Mouse (Mus musculus): ENCODE data around the gene Golm1. TPM values are rescaled to one million over a fixed set of nuclear protein-coding genes. Genes with fewer than 3 reads are reported as not detected.

The Golm1 gene
- total and polyA plus RNA-seq, 2 experiments from 2014 or later = 17.9 to 20.2 TPM

DNA sequence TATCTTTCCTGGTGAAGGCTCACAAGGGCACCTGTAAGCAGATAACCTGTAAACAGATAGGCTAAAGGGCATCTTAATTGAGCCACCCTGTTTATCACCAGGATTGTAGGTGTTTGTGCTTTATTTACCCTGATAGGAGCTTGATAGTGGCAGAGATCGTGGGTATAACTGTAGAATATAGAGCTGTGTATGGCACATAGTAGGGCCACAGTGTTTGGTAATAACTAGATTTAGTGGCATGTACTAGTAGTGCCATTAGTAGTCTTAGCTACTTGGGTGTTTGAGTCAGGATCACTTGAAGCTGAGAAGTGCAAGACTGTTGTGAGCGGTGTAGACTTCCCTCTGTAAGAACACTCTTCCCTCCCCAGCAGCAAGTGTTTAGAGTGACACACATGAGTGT, 88.4 kb downstream of the Golm1 start:
- Histone ChIP-seq H3K4me1 (ENCODE audit: insufficient read depth, low read length) (peaks cover 15% of the 10 kb centered on the region; the same call in 1 of the 2 replicates), H3K4me2 (ENCODE audit: low read depth, low read length) (0 out of 2 replicates have a peak overlapping the region, but pooled peaks have one; percentile 80), H3K27me3 (ENCODE audit: insufficient read depth, low read length) (no peaks in the 10 kb centered on the region), H3K27ac (no peak overlapping the region), H3K9ac (replicated peaks; ENCODE audit: low read length) (no peak overlapping the region; the same call in 1 of the 2 replicates), H3K9me3 (ENCODE audit: low read length) (no peaks in the 10 kb centered on the region), H3K36me3 (ENCODE audit: insufficient read depth, low read length) (peaks cover 26% of the 10 kb centered on the region), H3K4me3 (ENCODE audit: low read length) (no peak overlapping the region)
- 96% methylated on average over 2 of the region's 2 CpGs for whole genome bisulfite sequencing
- ATAC-seq (no peak), DNase-seq (ENCODE audit: low spot score) (no peak)
- no peak for TF ChIP-seq CTCF (IDR thresholded peaks at IDR 0.05; ENCODE audit: low read depth)

DNA sequence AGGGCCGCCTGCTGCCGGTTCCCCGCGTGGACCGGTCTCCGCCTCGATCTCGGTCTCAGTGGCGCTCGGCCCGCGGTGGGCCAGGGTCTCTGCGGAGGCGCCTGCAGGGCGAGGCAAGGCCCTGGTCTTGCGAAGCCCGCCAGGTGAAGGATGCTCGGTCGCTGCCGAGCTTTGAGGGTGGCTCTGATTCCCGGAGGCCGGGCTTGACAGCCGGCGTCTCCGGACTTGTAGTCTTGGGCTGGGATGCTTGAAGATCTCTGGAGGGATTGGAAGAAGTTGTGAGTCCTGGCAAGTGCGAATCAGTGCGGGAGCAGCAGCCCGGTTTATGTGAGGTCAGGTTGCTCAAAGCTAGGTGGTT, 90.0 kb downstream of the Golm1 start:
- Histone ChIP-seq H3K27me3 (ENCODE audit: insufficient read depth, low read length) (no peaks in the 10 kb centered on the region), H3K9me3 (ENCODE audit: low read length) (no peaks in the 10 kb centered on the region), H3K4me2 (ENCODE audit: low read depth, low read length) (peak overlapping the region; percentile 80), H3K9ac (replicated peaks; ENCODE audit: low read length) (peak overlapping the region; percentile 90), H3K4me3 (ENCODE audit: low read length) (peak overlapping the region; percentile 89), H3K4me1 (ENCODE audit: insufficient read depth, low read length) (peaks cover 15% of the 10 kb centered on the region; the same call in 1 of the 2 replicates), H3K27ac (peak overlapping the region; percentile 88), H3K36me3 (ENCODE audit: insufficient read depth, low read length) (peaks cover 17% of the 10 kb centered on the region; the same call in 1 of the 2 replicates)
- DNase-seq (ENCODE audit: low spot score) (no peak), ATAC-seq (no peak; the same call in 1 of the 2 replicates)
- WGBS = 0% methylated on average over 28 of the region's 28 CpGs
- no peak for TF ChIP-seq CTCF (IDR thresholded peaks at IDR 0.05; ENCODE audit: low read depth)

DNA sequence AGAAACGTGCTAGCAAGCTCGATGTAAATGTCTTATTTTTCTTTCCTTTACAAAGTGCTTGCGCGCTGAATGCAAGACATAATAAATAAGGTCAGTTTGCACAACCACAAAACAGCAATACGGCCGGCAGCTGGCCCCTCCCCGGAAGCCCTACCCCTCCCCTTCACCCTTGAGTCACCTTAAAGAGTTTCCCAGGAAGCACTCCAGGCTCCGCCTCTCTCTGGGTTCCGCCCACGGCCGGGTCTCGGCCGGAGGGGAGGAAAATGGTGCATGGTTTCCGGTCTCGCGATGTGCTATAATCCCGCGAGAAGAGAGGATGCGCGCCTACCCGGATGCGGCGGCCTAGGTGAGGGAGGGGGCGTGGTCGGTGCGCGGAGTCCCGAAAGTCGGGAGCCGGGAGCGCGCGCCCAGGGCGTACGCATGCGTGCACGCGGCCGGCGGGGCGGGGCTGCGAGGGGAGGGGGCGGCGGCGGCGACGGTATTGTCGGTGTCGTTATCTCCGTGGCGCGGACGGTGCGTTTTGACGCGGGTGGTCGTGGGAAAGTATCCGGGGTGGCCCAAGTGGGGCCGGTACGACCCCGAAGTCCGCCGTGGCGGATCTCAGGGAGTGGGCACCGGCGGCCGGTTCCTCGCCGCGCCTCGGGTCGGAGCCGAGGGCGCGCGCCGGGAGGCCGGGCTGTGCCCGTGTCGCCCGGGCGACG, 90.5 kb downstream of the Golm1 start, which contains the start of the genes Agtpbp1 and Naa35:
Agtpbp1 (minus strand) TSS at position 281 of the 701 bp plus-strand sequence.
Naa35 (plus strand) TSS at position 313 of the 701 bp plus-strand sequence.
- DNase-seq (ENCODE audit: low spot score) = peak; percentile 99
- TF ChIP-seq CTCF (IDR thresholded peaks at IDR 0.05; ENCODE audit: low read depth) = no peak
- H3K4me1 ChIP-seq (ENCODE audit: insufficient read depth, low read length) = peaks cover 15% of the 10 kb centered on the region; the same call in 1 of the 2 replicates

More for the DNA sequence above, 90.5 kb downstream of the Golm1 start, which contains the start of the genes Agtpbp1 and Naa35:
- WGBS = 1% methylated on average over 72 of the region's 83 CpGs
- peak within 1 kb of the TSS; percentile 96 for H3K4me2 ChIP-seq (ENCODE audit: low read depth, low read length)
- H3K4me3 ChIP-seq (ENCODE audit: low read length) = peak within 1 kb of the TSS; percentile 89
- H3K27ac ChIP-seq = peak within 1 kb of the TSS; percentile 88
- no peaks in the 10 kb centered on the region for H3K9me3 ChIP-seq (ENCODE audit: low read length)
- peak within 1 kb of the TSS; percentile 90 for H3K9ac ChIP-seq (replicated peaks; ENCODE audit: low read length)
- H3K36me3 ChIP-seq (ENCODE audit: insufficient read depth, low read length) = peaks cover 11% of the 10 kb centered on the region; the same call in 1 of the 2 replicates
- ATAC-seq = peak; percentile 99
- H3K27me3 ChIP-seq (ENCODE audit: insufficient read depth, low read length) = no peaks in the 10 kb centered on the region

Other genes starting within 250 kb of the Golm1 start
- gene Agtpbp1, start 90.6 kb downstream of the Golm1 start, total RNA-seq (2014; rRNA removed) = 107 and 128 TPM in 2 replicates
- 65.6 and 72.1 TPM in 2 replicates for gene Agtpbp1, start 90.6 kb downstream of the Golm1 start, polyA plus RNA-seq (2015; fragmentation: Nextera tagmentation; extraction: Ambion mirVana)
- 98.5 and 99.9 TPM in 2 replicates for gene Naa35, start 90.6 kb downstream of the Golm1 start, total RNA-seq (2014; rRNA removed)
- 99.6 and 118 TPM in 2 replicates for gene Naa35, start 90.6 kb downstream of the Golm1 start, polyA plus RNA-seq (2015; fragmentation: Nextera tagmentation; extraction: Ambion mirVana)
- not detected in 2 replicates for gene 4921517D22Rik, start 18.3 kb upstream of the Golm1 start, total RNA-seq (2014; rRNA removed)
- gene 4921517D22Rik, start 18.3 kb upstream of the Golm1 start, polyA plus RNA-seq (2015; fragmentation: Nextera tagmentation; extraction: Ambion mirVana) = not detected in 2 replicates
- gene Spata31d1a, start 34.5 kb upstream of the Golm1 start, total RNA-seq (2014; rRNA removed) = not detected in 2 replicates
- gene Spata31d1a, start 34.5 kb upstream of the Golm1 start, polyA plus RNA-seq (2015; fragmentation: Nextera tagmentation; extraction: Ambion mirVana) = 0.09 and 0.16 TPM in 2 replicates
- gene Spata31d1b, start 36.5 kb upstream of the Golm1 start, total RNA-seq (2014; rRNA removed) = 0.21 TPM in 1 of 2 replicates, not detected in the other
- gene Spata31d1b, start 36.5 kb upstream of the Golm1 start, polyA plus RNA-seq (2015; fragmentation: Nextera tagmentation; extraction: Ambion mirVana) = not detected in 2 replicates
- gene Spata31d1d, start 55.9 kb upstream of the Golm1 start, total RNA-seq (2014; rRNA removed) = not detected in 2 replicates
- not detected in 2 replicates for gene Spata31d1d, start 55.9 kb upstream of the Golm1 start, polyA plus RNA-seq (2015; fragmentation: Nextera tagmentation; extraction: Ambion mirVana)
- gene 1700014D04Rik, start 70.9 kb upstream of the Golm1 start, total RNA-seq (2014; rRNA removed) = 0.16 and 0.29 TPM in 2 replicates
- 0.18 and 0.24 TPM in 2 replicates for gene 1700014D04Rik, start 70.9 kb upstream of the Golm1 start, polyA plus RNA-seq (2015; fragmentation: Nextera tagmentation; extraction: Ambion mirVana)
- gene Isca1, start 94.0 kb upstream of the Golm1 start, total RNA-seq (2014; rRNA removed) = 85.5 and 92.8 TPM in 2 replicates
- 167 TPM in 2 replicates for gene Isca1, start 94.0 kb upstream of the Golm1 start, polyA plus RNA-seq (2015; fragmentation: Nextera tagmentation; extraction: Ambion mirVana)
- not detected in 2 replicates for gene Gm49354, start 106.4 kb upstream of the Golm1 start, total RNA-seq (2014; rRNA removed)
- not detected in 2 replicates for gene Gm49354, start 106.4 kb upstream of the Golm1 start, polyA plus RNA-seq (2015; fragmentation: Nextera tagmentation; extraction: Ambion mirVana)
- 27.9 and 29.5 TPM in 2 replicates for gene Tut7, start 147.3 kb upstream of the Golm1 start, total RNA-seq (2014; rRNA removed)
- gene Tut7, start 147.3 kb upstream of the Golm1 start, polyA plus RNA-seq (2015; fragmentation: Nextera tagmentation; extraction: Ambion mirVana) = 35.5 and 36.8 TPM in 2 replicates